Mouse (Mus musculus): ENCODE data around the gene Sacs.
"Not testable (repeated sequence)": the region's sequence is repeated elsewhere in the genome, so short reads cannot be mapped to it uniquely, and the experiment has no call there.

Sacs gene

GRCm38 (mm10) chr14:61137994-61138726 lies at the start of gene Sacs:
Gene Sacs, plus strand, starts transcription at chr14:61138457.
- no peak for DNase-seq (ENCODE audit: low read depth)

DNA sequence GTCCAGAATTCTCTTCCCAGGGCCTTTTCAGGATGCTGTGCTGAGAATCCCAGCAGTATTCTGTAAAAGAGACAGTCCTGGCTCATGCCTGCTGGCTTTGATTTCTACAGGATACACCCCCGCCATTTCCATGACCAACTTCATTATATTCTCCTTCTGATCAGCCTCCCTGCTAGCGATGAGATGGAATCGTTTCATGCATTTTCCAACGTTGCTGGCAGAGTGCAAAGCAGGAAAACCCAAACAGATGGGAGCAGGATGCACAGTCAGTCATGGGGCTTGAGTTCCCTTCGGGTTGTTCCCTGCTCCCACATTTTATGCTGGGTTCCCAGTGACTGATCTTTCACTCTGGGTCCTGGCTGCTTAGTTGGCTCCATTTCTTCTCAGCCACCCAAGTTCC lies 47.3 kb upstream of the Sacs start:
- DNase-seq (ENCODE audit: low read depth) = no peak

DNA sequence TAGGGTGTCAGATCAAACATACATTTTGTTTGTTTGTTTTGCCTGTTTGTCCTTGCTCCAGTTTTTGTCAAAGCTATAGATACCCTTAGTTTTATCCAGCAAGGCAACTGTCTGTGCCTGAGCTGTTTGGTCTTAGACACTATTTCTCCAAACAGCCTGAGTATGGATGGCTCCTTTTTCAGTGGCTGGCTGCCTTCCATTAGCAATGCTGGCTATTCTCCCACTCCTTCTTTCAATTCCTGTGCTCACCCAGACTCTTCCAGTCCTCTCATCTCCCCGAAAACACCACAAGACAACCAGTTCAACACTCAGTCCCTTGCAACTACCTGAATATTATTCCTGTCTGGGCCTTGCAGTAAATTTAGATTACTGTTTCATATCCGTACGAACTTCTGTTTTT lies 46.2 kb upstream of the Sacs start:
- DNase-seq (ENCODE audit: low read depth) = no peak

DNA sequence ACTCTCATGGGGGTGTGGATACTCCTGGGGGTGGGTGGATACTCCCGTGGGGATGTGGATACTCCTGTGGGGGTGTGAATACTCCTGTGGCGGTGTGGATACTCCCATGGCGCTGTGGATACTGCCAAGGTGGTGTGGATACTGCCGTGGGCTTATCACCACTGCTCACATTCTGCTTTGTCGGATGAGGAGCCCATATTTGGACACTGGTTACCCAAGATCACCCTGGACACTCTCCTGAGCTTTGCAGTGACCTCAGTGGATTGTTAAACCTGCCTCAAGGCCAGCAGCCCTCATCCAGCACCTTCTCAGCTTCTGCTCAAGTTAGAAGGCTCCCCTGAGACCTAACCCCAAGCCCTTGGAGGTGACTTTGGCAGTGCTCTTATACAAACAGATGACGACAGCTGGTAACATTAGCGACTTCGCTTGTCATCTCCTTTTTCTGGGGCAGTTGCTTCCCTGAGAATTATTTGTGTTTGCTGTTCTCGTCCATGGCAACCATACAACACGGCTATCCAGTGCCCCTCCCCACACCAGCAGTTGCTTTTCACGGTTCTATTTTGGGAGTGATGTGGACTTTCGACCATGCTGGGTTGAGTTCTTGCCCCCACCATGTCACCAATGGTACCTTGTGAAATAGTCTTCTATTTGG lies 40.2 kb upstream of the Sacs start:
- DNase-seq (ENCODE audit: low read depth) = no peak

DNA sequence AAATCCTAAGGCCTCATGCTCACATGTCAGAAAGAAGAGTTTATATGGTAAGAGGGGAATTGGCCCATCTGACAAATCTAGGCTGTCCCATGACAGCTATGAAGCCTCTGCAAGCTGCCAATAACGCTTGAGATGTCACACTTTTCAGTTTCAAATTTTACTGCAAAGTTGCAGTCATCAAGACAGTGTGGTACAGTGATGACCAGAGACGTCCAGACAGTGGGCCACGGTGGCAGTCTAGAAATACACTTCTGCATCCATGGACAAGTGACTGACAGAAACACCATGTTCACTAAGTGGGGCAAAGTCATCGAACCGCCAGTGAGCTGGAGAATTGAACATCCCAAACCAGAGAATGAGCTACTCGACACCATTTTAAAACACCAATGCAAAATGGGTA lies 37.5 kb upstream of the Sacs start:
- no peak for DNase-seq (ENCODE audit: low read depth)

DNA sequence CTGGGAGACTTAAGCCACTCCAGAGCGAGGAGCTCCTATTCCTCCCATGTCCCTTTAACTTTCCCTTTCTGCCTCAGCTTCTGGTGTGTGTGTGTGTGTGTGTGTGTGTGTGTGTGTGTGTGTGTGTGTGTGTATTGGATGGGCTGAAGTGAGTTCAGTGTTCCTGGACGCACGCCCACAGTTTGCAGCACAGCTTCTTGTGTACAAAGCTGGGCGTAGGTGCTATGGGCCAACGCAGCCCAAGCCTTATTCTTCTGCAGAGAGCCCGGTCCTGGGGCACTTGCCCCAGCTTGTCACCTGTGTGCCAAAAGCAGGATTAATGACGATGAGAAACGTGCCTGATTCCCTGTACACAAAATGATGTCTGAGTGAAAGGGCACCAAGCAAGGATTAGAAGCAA lies 31.9 kb upstream of the Sacs start:
- no peak for DNase-seq (ENCODE audit: low read depth)

DNA sequence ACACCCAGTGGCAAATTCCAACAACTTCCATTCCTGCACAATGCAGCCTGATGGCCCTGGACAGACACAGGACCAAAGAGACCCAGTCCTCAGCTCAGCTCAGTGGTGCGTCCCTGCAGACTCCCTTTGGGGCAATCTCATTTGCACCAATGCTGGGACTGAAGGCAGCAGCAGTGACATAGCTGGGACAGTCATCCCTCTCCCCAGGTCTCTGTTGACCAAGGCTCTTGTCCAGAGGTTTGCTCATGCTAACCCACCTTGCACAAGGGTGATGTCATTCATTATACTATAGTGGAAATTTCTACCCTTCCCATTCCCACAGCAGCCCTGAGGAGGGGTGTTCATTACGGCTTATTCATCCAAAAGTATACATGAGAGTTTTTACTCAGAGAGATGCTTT lies 29.6 kb upstream of the Sacs start:
- no peak for DNase-seq (ENCODE audit: low read depth)

DNA sequence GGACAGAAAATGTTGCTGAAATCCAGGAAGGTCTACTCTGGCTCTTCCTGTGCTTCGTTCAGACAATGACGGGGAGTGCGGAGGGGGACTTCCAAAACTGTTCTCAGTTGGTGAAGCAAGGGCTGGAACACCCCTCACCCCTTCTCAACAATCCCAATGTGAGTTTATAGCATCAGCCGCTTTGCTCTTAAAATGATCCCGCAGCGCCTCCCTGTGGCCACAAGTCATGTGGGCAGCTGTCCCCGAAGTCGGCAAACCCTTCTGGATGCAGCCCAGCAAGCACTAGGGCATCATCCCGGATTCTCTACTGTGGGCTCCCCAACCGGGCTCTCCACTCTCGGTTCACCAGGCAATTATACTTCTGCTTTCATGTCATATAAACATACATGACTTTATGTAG lies 25.9 kb upstream of the Sacs start:
- peak; percentile 13 for DNase-seq (ENCODE audit: low read depth)

DNA sequence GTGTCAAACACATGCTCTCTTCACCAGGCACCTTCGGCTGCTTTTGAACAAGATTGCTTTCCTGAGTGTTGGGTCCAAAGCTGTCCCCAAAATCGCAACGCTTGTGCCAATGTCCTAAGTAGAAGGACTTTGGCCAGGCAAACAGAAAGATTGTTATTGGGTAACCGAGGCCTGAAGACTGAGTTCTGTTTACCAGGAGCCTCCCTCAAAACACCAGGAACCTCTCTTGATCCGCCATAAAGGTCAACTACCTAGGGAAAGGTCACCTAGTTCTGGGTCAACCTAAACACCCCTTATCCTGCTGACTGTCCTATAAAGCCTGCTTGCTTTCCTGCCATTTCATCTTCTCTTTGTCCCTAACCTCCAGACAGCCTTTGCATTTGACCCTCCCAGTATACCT lies 13.5 kb upstream of the Sacs start:
- DNase-seq (ENCODE audit: low read depth) = no peak

DNA sequence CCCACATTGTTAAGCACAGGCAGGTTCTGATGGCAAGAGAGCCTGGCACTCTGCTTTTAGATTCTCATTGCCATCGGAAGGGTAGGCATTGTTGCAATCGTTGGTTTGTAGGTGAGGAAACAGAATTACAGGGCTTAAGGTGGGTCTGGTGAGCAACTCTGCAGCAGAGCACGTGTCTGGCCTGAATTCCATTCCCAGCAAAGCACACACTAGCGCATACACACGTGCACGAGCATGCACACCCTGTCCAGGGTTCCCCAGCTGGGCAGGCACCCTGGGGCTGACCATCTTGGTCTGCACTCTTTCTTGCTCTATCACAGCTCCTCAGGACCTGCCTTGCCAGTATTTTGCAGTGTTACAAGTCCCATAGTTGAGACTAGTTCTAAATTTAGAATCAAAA lies 13.1 kb upstream of the Sacs start:
- DNase-seq (ENCODE audit: low read depth) = no peak

- DNase-seq (ENCODE audit: low read depth) = not testable (repeated sequence)
Observed at GRCm38 (mm10) chr14:61127365-61127764, 10.9 kb upstream of the Sacs start.

GRCm38 (mm10) chr14:61128961-61129507 lies 9.2 kb upstream of the Sacs start:
- DNase-seq (ENCODE audit: low read depth) = no peak

DNA sequence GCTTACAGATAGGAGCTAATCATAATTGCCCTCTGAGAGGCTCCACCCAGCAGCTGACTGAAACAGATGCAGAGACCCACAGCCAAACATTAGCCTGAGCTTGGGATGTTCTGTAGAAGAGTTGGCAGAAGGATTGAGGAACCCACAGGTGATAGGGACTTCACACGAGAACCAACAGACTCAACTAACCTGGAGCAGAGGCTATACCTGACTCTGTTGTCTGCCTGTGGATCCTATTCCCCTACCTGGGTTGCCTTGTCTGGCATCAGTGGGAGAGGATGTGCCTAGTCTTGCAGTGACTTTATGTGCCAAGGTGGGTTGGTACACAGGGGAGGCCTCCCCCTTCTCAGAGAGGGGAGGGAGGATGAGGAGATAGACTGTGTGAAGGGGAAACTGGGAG lies 5.7 kb upstream of the Sacs start:
- DNase-seq (ENCODE audit: low read depth) = no peak

GRCm38 (mm10) chr14:61134381-61135030 lies 3.8 kb upstream of the Sacs start:
- no peak for DNase-seq (ENCODE audit: low read depth)

DNA sequence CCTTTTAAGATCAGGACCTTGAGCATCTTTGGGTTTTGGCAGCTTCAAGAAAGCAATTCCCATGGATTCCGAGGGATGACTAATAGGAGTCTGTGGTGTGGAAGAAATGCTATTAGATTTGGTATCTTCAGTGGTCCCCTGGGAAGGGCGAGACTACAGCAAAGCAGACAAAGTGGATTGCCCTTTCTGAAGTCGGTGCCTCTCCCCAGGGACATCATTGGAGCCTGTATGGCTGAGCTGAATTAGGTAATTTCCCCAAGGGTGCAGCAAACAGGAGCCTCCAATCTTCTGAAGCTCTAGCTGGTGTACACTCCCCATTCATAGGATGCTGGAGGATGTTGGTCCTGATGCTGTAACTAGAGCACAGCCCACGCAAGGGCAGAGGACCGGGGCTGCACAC lies 847 bp upstream of the Sacs start:
- no peak for DNase-seq (ENCODE audit: low read depth)

- DNase-seq (ENCODE audit: low read depth) = no peak
Observed at GRCm38 (mm10) chr14:61138727-61139067, 440 bp downstream of the Sacs start.

DNA sequence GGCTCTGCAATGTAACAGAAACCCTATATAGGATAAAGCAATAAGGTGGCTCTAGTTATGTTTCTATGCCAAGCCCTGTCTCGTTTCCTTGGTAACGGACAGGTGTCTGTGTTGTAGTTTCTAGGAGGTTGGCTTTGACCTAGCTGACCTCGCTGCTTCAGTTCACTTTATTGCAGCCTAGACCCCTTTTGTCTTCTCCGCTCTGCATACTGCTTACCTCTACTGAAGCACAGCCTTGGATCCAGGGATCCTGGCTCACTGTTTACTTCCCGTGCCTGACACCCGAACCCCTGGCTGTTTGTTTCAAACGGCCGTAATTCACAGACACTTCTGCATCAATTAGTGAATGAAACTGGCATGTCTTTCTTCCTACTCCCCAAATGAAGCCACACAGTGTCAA lies 5.1 kb downstream of the Sacs start:
- DNase-seq (ENCODE audit: low read depth) = no peak

DNA sequence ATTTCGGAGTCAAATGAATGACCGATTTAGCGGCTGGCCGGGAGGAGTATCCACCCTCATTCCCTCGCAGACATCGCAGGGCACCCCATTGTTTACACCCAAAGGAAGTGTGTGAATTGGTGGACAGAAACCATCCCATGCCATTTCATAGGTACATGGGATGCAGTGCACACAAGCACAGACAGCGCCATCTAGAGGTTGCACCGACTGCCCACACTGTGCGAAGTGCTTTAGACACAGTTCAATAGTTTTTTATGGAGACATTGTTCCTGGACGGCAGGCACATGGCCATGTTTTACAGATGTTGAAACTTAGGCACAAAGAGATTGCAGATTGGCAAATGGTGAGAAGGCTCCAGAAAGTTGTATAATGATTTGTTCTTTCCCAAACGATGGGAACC lies 5.6 kb downstream of the Sacs start:
- DNase-seq (ENCODE audit: low read depth) = peak; percentile 14

DNA sequence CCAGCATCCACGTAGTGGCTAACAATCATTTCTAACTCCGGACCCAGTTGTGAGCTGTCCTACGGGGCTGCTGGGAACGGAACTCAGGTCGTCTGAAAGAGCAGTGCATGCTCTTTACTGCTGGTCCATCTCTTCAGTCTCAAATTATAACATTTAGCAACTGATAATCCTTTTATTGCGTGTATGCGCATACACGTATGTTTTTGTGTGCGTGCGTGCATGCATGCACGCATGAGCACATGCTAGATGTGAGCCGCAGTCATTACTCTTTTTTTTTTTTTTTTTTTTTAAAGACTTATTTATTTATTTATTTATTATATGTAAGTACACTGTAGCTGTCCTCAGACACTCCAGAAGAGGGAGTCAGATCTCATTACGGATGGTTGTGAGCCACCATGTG lies 12.2 kb downstream of the Sacs start:
- not testable (repeated sequence) for DNase-seq (ENCODE audit: low read depth)

GRCm38 (mm10) chr14:61154900-61155585 lies 16.8 kb downstream of the Sacs start:
- no peak for DNase-seq (ENCODE audit: low read depth)

DNA sequence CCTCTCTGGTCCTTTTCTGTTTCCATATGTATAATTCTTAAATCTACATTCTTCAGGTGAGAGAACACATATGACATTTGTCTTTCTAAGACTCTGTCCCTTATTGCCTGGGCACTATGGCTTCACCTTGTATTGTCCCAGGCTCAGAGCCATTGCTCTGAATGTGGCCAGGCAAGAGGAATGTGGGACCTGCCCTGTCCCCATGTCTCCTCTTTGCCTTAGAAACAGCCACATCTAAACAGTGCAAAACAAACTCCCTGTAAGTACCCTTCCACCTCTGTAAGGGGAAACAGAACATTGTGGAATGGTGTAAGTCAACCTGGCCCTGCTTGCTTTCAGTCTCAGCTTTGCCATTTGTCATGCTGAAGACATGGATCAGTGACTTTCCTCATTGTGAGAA lies 17.4 kb downstream of the Sacs start:
- DNase-seq (ENCODE audit: low read depth) = no peak

- DNase-seq (ENCODE audit: low read depth) = not testable (repeated sequence)
Observed at GRCm38 (mm10) chr14:61157426-61157825, 19.2 kb downstream of the Sacs start.

DNA sequence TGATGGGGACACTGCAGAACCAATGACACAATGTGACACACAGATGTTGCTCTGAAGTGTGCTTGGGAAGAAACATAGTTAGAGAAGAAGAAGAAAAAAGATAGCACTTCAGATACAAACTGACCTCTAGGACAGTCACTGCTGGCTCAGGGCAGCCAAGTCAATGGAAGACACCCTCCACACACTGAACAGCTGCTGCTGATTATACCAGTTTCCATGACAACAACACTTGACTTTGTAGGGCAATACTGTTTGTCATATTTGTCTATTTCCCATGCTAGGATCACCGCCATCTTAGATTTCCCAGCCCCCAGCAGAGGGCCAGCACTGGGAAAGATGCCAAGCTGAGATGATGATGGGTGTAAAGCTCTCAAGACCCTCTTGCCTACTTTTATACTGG lies 22.7 kb downstream of the Sacs start:
- DNase-seq (ENCODE audit: low read depth) = no peak

All from c-Kit-positive CD71-positive TER-119-negative erythroid progenitor cells, embryonic 14.5 days (primary cell).